Mouse (Mus musculus) ES-Bruce4 (cell line): ENCODE results near the gene Slc44a2.

ENCODE experiments used
- CTCF ChIP-seq: IDR thresholded peaks from one replicate; pipeline ENCODE4 v1.8.1; 2011; ENCODE audit warnings: low read depth, low read length
- POLR2A ChIP-seq: IDR thresholded peaks from one replicate; pipeline ENCODE4 v1.8.1; 2011; ENCODE audit warnings: low read length; ENCODE audit not compliant: insufficient read depth

DNA sequence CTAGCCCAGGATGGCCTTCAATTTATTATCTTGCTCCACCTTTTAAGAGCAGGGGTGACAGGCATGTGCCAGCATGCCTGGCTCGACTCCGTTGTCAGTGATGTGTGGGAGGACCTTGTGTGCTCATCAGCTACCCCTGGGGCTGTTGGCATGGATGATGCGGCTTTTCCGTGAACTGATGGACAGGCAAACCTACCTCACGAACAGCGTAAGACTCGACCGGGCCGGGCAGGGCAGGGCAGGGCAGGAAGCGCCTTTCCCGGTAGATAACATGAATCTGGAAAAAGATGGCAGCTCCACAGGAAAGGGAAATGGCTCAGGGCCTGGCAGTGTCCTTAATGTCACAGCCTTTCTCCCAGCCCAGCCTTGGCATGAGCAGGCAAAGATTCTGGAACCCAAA, 3.8 kb downstream of the Slc44a2 start:
- TF ChIP-seq CTCF (no peak), POLR2A (no peak)
